Mouse (Mus musculus) gastrocnemius, postnatal 14 days (tissue): ENCODE results near the gene Ablim1. TPM values are rescaled to one million over a fixed set of nuclear protein-coding genes. Genes with fewer than 3 reads are reported as not detected.

Experiments used
- DNase-seq: peaks from one replicate; pipeline ENCODE4 v3.0.0; 2021; ENCODE audit warnings: mixed read lengths
- intact Hi-C: fragments of 180-260 bp; cut with DNase I; formaldehyde crosslinking; loops from one replicate; pipeline ENCODE4 v1.15.1; 2025; ENCODE audit warnings: low total_unique reads
- total RNA-seq, 2 experiments: library from RNA; stranded (reverse); gene quantifications; 2 replicates each; pipeline ENCODE4 v1.2.3; 2021

Gene Ablim1
- total RNA-seq, 2 experiments from 2014 or later, result 50.6 to 57.8 TPM

- DNase-seq, result peak; percentile 64
- intact Hi-C loops, result no loop called here
Measured at GRCm38 (mm10) chr19:57272824-57273613, 41.7 kb downstream of the Ablim1 start.

DNA sequence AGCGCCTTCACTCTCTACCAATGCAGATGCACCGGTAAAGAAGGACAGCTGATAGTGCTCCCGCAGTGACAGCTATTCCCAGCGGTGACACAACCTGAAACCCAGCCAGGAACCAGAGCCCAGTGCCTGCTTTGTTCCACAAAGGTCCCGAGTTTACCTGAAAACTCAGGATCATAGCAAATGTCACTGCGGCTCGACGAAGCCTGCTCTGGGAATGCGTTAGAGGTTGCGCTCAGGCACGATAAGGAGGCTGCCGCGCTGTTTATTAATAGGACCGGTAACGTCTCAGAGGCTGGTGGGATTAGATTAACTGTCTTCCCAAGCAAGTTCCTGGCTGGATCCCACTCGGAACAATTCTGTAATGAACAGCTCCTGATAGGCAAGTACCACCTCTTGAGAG, 43.0 kb downstream of the Ablim1 start:
- DNase-seq, result no peak
- intact Hi-C loops, result no loop called here

DNA sequence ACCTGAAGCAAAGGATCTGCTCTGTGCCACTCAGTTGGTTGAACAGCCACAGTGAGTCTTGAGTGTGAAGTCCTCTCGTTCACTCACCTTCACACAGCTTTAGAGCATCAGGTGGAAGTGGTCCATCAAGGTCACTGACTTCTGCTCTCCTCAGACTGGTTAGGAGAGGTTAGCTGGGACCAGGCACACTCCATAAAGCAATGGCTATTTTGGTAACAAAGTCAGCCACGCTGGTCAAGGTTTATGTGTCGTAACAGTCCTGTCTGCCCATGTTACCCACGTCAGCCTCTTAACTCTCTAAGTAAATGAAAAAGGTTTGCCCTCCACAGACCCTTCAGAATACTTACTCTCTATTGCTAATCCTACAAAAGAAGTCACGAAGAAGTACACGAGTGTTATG, 44.0 kb downstream of the Ablim1 start:
- intact Hi-C loops, result no loop called here
- DNase-seq, result no peak

DNA sequence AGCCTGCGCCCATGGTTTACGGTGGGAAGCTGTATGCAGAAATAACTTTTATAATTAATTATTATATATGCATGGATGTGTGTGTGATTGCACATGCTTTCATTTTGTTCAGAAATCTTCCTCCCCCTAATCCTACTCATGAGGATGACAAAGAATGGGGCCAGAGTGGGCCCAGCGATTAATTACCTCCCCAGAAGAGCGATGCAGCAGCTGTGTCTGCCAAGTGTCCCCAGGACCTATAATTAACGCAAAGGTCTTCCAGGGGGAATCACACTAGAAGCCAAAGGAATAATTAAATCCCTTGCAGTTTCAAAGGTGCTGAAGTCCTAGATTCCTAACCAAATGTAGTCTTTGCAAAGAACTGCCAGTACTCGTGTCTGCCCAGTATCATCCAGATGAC, 44.9 kb downstream of the Ablim1 start:
- DNase-seq, result no peak
- intact Hi-C loops, result no loop called here

DNA sequence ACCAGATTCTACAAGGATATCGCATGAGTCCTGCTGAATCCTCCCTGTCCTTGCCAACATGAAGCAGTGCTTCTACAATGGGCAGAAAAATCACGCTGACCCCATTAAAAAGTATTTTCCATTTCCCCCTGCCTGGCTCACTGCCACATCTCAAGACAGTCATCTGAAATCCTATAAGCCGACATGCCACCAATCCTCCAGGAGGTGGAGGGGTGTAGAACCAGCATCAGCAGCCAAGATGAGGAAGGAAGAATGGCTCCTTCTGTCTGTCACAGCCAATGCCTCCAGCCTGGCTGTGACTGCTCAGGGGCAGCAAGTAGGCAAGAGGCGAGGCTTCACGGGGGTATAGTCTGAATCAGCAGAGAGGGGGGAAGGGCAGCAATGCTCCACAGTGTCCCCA, 47.2 kb downstream of the Ablim1 start:
- intact Hi-C loops, result no loop called here
- DNase-seq, result no peak

DNA sequence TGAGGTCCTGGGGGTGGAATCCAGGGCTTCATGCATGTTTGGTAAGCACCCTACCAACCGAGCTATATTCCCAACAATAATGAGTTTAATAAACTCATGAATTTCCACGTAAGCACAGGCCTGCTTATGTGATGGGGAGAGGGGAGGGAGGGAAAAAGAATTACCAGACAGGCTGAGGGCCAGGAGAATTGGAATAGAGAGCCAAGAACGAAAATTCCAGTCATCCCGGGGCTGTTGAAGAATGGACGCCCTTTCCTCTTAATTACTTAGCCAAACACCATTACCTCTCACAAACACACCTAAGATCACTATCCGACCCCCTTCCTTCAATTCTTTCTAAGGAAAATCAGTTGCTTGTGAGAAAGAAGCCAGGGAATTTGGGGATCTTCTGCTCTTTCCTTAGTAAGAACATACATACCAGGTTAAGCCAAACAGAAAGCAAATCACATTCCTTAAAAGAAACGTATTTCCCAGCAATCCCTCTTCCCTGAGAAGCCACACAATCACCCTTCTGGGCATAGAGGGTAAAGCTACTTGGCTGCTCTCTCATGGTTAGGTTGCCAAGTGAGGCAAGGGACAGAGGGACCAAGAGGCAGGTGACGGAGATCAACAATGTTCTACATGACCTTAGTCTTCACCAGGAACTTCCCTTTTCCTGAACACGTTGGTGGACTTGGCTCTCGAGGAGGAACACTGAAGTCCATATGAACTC, 48.2 kb downstream of the Ablim1 start:
- intact Hi-C loops, result no loop called here
- DNase-seq, result no peak

DNA sequence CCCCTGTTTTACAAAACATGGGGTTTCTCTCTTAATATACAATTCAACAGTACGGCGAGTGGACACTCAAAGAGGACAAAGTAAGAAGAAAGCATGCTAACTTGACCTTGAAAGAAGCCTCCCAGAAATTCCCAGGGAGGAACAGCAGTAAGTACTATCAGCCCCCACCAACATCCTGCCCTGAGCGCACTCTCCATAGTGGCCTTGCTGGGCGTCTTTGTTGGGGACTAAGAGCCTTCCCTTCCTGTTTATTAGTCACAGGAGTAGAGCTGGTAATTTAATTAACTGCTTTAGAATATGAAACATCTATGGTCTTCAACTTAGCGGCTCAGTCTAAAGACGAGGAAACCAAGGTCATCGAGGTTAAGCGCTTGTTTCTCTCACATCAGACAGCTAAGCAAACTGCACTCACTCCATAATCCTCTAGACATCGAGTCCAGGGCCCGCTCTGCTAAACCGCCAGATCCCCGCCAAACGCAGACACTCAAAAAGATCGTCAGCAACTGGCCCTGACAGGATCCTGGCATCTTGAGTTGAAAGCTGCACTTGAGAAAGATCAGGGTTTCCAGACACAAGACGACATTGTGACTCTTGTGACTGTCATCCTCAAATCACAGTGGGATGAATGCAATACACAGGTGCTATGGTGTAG, 50.3 kb downstream of the Ablim1 start:
- intact Hi-C loops, result no loop called here

DNA sequence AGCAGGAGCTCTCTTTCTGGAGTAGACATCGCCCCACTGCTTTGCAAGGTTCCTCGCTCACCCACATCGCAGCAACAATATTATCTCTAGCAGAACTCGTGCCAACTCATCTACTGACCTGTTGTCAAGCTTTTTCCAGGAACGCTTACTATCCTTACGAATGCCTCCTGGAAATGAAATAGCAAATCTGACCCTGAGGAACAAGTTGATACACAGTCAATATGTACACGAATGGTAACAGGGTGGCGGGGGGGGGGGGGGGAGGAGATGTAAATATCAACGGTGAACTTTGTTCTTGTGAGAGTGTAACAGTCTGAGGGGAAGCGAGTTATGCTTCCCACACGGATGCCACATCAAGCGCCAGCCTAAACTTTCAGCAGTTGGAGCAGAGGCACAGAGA, 56.9 kb downstream of the Ablim1 start:
- intact Hi-C loops, result no loop called here
- DNase-seq, result no peak

More for the DNA sequence above, 50.3 kb downstream of the Ablim1 start:
- no peak for DNase-seq

DNA sequence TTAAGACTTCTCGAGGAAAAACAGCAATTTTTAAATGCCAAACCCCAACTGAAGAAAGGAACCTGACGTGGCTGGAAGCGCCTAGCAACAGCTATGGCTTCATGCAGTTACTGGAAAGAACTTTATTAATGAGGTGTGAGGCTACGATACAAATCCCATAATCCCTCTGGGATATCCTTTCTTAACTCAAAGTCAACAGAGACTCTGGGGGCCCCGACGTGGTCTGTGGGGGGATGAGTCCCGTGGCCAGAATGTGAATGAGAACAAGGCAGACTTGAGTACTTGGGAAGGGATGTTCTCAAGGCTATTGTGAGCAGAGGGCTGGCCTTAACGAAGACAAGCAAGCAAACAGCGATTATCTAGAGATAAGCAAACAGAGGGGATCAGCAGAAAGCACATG, 58.1 kb downstream of the Ablim1 start:
- no peak for DNase-seq
- intact Hi-C loops, result no loop called here

DNA sequence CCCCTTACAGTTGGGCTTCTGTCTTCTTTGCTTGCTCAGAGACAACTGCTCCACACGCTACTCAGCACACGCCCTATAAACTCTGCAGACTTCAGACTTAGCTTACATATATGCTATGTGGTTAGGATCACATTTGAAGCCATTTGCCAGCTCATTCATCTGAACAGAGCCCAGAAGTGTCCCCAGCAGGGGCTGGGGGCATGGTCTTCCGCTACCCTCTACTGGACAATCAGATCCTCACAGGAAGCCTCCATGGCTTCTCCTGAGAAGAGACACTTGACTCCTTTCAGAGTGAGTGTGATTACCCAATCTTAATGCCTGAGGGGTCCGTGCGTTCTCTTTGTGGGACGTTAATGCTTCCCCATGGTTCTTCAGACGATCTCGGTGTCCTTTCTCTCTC, 59.6 kb downstream of the Ablim1 start:
- intact Hi-C loops, result no loop called here
- no peak for DNase-seq

DNA sequence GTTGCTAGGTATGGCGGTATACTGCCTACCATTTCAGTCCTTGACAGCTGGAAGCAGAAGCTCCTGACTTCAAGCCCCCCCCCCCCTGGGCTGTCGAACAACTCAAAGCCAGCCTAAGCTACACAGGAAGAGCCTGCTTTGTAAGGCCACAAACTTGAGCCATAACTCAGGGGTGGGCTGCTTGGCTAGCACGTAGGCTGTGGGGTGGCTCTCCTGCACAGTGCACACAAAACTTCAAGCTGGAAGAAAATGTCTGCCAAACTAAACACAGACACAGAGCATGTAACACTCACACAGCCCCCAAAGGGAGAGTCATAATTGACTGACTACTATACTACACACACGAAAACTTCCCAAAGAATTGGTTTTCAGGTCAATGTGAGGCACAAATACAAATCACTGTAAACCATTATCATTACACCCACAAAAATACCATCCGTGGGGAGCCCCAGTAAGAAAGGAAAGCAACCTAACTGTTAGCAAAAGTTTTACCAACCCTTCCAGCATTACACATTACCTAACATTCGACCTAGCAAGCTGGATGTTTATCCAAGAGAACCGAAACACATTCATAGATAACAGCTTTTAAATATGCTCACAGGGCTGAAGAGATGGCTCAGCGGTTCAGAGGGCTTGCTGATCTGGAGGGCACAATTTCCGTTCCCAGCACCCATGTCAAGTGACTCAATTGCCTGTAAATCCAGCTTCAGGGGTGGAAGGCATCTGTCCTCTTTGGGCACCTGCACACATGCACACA, 61.8 kb downstream of the Ablim1 start:
- DNase-seq, result no peak
- intact Hi-C loops, result no loop called here

GRCm38 (mm10) chr19:57248781-57249180, 65.9 kb downstream of the Ablim1 start:
- intact Hi-C loops, result no loop called here
- no peak for DNase-seq

GRCm38 (mm10) chr19:57247221-57247620, 67.5 kb downstream of the Ablim1 start:
- intact Hi-C loops, result no loop called here
- no peak for DNase-seq

GRCm38 (mm10) chr19:57244281-57244680, 70.4 kb downstream of the Ablim1 start:
- DNase-seq, result no peak
- intact Hi-C loops, result no loop called here

- no peak for DNase-seq
- intact Hi-C loops, result no loop called here
Measured at GRCm38 (mm10) chr19:57243606-57244005, 71.1 kb downstream of the Ablim1 start.

DNA sequence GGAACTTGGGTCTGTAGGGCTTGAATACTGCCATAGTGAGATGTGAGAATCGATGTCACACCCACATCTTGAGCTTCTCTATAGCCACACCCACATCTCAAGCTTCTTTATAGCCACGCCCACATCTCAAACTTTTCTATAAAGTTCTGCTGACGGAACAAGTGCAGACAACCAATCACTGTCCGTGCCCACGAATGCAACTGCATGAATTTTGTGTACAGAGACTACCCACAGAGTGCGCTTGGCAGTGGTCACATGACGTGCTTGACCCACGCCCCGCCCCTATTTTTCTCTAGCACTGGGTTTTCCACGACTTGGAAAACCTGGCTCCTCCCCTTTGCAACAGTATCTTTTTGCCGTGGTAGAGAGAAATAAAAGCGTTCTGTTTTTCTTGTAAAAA, 71.5 kb downstream of the Ablim1 start:
- intact Hi-C loops, result no loop called here
- DNase-seq, result no peak

- intact Hi-C loops, result no loop called here
- DNase-seq, result no peak
Measured at GRCm38 (mm10) chr19:57241363-57242192, 73.1 kb downstream of the Ablim1 start.

DNA sequence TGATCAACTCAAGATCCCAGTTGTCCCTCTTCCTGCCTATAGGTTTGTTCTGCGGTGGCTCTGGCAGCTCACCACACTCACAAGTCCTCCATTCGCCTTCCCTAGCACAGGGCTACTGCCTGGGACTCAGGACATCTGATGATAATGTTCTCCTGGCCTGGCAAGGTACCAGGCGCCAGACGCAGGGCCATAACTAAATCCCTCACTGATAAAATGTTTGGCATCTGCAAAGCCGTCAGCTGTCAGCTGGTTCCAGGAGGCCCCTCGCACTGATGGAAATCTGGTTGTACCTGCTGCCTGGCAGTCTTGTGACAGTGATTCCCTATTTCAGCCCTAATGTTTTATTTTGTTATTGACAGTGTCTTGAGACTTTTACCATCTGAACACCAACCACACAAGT, 74.5 kb downstream of the Ablim1 start:
- no peak for DNase-seq
- intact Hi-C loops, result no loop called here

DNA sequence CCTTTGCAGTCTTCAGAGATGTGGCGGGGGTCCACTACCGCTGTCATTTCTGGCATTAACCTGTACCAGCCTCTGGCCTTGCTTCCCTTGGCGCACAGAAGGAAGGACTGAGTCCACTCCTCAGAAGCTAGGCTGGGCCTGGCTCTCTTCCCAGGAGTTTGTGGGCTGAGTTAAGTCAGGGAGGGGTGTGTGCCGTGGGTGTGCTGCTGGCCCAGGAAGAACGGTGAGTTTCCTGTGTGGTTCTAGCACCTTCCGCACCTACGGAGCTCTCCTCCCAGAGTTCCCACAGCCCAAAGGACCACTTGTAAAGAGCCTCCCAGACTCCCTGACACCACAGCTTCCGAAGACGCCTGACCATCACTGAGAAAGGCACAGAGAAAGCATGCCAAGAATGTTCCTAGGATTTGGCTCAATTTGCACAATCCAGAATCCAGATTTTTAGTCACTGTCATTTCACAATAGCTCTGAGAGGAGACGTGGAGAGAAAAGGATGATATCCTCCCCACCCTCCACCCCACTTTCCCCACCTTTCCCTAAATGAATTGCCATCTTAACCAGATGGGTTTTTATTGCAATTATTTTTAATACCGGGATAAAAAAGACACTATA, 75.4 kb downstream of the Ablim1 start:
- intact Hi-C loops, result no loop called here
- DNase-seq, result peak; percentile 69
